Mouse (Mus musculus): ENCODE results near the gene Sh3kbp1.

Gene Sh3kbp1

GRCm38 (mm10) chrX:159928165-159928564 lies 301.1 kb downstream of the Sh3kbp1 start:
- no peak for DNase-seq (ENCODE audit: low spot score)

DNA sequence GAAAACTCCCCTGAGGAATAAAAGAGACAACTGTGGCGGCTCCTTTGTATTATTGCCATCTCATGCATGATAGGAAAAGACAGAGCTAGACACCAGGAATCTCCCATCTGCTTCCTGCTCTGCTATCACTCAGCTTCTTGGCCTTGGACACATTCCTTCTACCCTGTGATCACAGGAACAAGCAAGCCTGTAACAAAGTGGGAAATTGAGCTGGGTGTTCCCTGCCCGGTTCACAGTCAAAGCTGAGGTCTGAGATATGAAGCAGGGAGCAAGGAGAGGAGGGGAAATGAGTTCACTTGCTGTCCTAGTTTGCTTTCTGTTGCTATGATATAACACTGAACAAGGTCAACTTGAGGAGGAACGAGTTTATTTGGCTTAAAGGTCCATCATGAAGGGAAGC lies 301.8 kb downstream of the Sh3kbp1 start:
- peak; percentile 3 for DNase-seq (ENCODE audit: low spot score)

GRCm38 (mm10) chrX:159932027-159932426 lies 305.0 kb downstream of the Sh3kbp1 start:
- no peak for DNase-seq (ENCODE audit: low spot score)

GRCm38 (mm10) chrX:159942569-159942968 lies 315.5 kb downstream of the Sh3kbp1 start:
- no peak for DNase-seq (ENCODE audit: low spot score)

GRCm38 (mm10) chrX:159943586-159943985 lies 316.5 kb downstream of the Sh3kbp1 start:
- DNase-seq (ENCODE audit: low spot score) = no peak

GRCm38 (mm10) chrX:159953546-159954429 lies 326.7 kb downstream of the Sh3kbp1 start:
- DNase-seq (ENCODE audit: low spot score) = no peak

DNA sequence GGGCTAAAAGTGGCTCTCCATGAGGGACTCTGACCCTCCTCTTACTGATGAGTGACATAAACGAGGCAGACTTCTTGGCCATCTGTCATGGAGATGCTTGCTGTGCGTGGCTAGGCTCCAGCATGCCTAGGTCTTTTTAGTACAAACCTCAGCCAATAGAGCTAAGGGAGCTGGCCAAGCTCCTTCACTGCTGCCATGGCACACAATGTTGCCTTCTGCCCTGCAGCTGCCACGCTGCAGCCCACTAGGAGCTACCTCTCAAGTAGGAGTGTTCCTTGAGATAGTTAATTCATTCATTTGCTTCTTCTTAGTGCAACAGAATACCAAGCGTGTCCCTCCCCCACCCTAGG lies 327.3 kb downstream of the Sh3kbp1 start:
- DNase-seq (ENCODE audit: low spot score) = no peak

- DNase-seq (ENCODE audit: low spot score) = no peak
Observed at GRCm38 (mm10) chrX:159955433-159955832, 328.4 kb downstream of the Sh3kbp1 start.

- no peak for DNase-seq (ENCODE audit: low spot score)
Observed at GRCm38 (mm10) chrX:159961385-159961784, 334.3 kb downstream of the Sh3kbp1 start.

GRCm38 (mm10) chrX:159963273-159963672 lies 336.2 kb downstream of the Sh3kbp1 start:
- no peak for DNase-seq (ENCODE audit: low spot score)

GRCm38 (mm10) chrX:159963925-159964324 lies 336.9 kb downstream of the Sh3kbp1 start:
- no peak for DNase-seq (ENCODE audit: low spot score)

DNA sequence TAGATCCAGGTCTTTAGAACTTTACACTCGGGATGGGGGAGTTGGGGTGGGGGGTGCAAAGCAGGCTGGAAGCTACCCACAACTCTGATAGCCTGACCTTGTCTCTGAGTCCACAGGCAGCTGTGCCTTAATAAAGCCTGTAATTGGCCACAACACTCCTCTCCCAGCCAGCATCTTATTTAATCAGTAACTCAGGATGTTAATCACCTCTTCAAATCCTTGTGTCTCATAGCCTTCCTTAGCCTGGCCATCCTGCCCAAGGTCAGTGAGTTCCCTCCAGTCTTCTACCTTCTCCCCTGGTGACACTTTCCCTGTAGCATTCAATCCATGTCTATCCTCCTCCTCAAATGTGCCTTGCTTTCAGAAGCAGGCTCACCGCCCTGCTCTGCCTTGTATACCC lies 342.0 kb downstream of the Sh3kbp1 start:
- DNase-seq (ENCODE audit: low spot score) = no peak

DNA sequence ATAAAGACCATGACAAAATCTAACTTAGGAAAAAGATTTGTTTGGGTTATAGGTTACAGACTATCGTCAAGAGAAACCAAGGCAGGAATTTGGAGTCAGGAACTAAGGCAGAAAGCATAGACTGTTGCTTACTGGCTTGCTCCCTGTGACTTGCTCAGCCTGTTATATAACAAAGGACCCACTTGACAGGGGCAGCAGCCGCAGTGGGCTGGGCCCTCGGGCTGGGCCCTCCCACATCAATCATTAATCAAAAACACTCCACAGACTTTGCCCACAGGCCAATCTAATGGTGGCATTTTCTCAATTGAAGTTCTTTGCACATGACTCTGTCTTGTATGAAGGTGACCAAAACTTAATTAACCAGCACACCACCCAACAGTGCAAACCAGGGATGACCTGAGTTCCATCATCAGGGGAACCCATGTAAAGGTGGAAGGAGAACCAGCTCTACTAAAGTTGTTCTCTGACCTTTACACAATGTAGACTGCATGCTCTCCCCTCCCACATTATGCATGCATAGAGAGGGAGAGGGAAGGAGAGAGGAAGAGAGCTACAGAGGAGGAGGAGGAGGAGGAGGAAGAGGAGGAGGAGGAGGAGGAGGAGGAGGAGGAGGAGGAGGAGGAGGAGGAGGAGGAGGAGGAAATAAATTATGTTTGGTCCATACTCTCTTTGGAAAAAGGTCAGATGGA lies 344.2 kb downstream of the Sh3kbp1 start:
- no peak for DNase-seq (ENCODE audit: low spot score)

- peak; percentile 6 for DNase-seq (ENCODE audit: low spot score)
Observed at GRCm38 (mm10) chrX:159973730-159974129, 346.7 kb downstream of the Sh3kbp1 start.

DNA sequence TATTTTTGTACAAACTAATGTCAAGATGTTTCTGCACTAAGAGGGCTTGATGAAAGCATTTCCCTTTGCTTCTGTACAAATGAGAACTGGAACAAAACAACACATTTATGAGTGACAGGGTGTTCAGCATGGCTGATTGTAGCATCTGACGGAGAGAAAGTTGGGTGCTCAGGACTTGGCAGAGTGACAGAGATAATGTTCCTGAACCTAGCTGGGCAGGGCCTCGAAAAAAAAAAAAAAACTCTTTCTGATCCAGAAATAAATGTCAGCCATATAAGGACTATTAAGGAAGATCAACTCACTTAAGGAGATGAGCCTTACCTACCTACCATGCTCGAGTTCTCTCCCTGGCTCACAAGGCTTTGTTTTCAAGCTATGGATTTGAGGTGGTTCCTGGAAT lies 349.2 kb downstream of the Sh3kbp1 start:
- DNase-seq (ENCODE audit: low spot score) = no peak

GRCm38 (mm10) chrX:159988002-159988960 lies 361.2 kb downstream of the Sh3kbp1 start, which contains the start of gene Map3k15:
Map3k15 (plus strand) TSS chrX:159988433.
- DNase-seq (ENCODE audit: low spot score) = peak; percentile 75

DNA sequence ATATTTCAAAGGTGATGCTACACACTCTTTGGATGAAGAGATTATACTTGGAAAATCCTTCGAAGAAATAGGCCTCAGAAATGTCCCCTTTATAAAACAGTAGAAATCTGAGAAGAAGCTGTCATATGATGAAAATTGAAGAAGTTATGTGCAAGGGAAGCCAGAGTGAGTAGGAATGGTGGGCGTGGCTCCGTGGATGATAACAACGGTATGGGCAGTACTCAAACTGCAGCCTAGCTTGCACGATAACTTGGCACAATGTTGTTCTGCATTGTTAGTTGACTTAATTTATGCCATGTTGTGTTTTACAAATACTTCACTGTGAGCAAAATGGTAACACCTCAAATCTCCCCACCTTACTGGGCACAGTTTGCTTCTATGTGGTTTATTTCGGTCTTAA lies 368.7 kb downstream of the Sh3kbp1 start:
- DNase-seq (ENCODE audit: low spot score) = no peak

All from testis, postnatal 14 days (tissue).